Mouse (Mus musculus): ENCODE results near the gene Cxcr2.

GRCm38 (mm10) chr1:74123215-74123614 lies 30.6 kb upstream of the Cxcr2 start:
- no peak for TF ChIP-seq CTCF (IDR thresholded peaks at IDR 0.05; ENCODE audit: extremely low read depth, insufficient read depth, insufficient read length, insufficient replicate concordance)
- no peak for TF ChIP-seq POLR2A (IDR thresholded peaks at IDR 0.05; ENCODE audit: low read depth, low read length)

All from spleen, adult 2 months (tissue).